Mouse (Mus musculus): Measurements from ENCODE around the gene Stxbp5.

Gene Stxbp5

GRCm38 (mm10) chr10:9732065-9732749 lies 168.7 kb downstream of the Stxbp5 start:
- no peak for DNase-seq

GRCm38 (mm10) chr10:9722519-9723303 lies 178.2 kb downstream of the Stxbp5 start:
- DNase-seq, result no peak

GRCm38 (mm10) chr10:9720027-9720426 lies 180.9 kb downstream of the Stxbp5 start:
- DNase-seq, result no peak

- no peak for DNase-seq
Observed at GRCm38 (mm10) chr10:9718086-9718485, 182.8 kb downstream of the Stxbp5 start.

Data from thymus, postnatal 36 days (tissue).